Mouse (Mus musculus) midbrain, embryonic 16.5 days (tissue): ENCODE data around the gene Ncf1. TPM values are rescaled to one million over a fixed set of nuclear protein-coding genes. Genes with fewer than 3 reads are reported as not detected.

Source experiments
- ATAC-seq: fragments of 200-750 bp; cut with Nextera tagmentation; 2 replicates; pipeline ENCODE4 v1.8.0; 2017; ENCODE audit warnings: moderate TSS enrichment
- H3K27ac ChIP-seq: fragments of 300-500 bp; sonication (generic); 2 replicates; pipeline ENCODE4 v1.5.1; 2014; ENCODE audit warnings: mild to moderate bottlenecking, low read length, mixed read lengths
- H3K27me3 ChIP-seq: fragments of 300-500 bp; sonication (generic); 2 replicates; pipeline ENCODE4 v1.6.1; 2014; ENCODE audit warnings: low read depth, low read length, mixed read lengths; ENCODE audit not compliant: control insufficient read depth, insufficient read depth
- H3K36me3 ChIP-seq: fragments of 300-500 bp; sonication (generic); 2 replicates; pipeline ENCODE4 v1.6.1; 2014; ENCODE audit warnings: mild to moderate bottlenecking, low read length, moderate library complexity, mixed read lengths; ENCODE audit not compliant: control insufficient read depth, insufficient read depth
- H3K4me1 ChIP-seq: fragments of 300-500 bp; sonication (generic); 2 replicates; pipeline ENCODE4 v1.6.1; 2014; ENCODE audit warnings: mild to moderate bottlenecking, low read length, mixed read lengths; ENCODE audit not compliant: control insufficient read depth, insufficient read depth
- H3K4me2 ChIP-seq: fragments of 300-500 bp; sonication (generic); 2 replicates; pipeline ENCODE4 v1.6.1; 2014; ENCODE audit warnings: mild to moderate bottlenecking, low read length, mixed read lengths
- H3K4me3 ChIP-seq: fragments of 300-500 bp; sonication (generic); 2 replicates; pipeline ENCODE4 v1.5.1; 2014; ENCODE audit warnings: low read depth, mild to moderate bottlenecking, low read length, moderate library complexity, mixed read lengths
- H3K9ac ChIP-seq: fragments of 300-500 bp; sonication (generic); 2 replicates; pipeline ENCODE4 v1.6.1; 2014; ENCODE audit warnings: low read depth, low read length, mixed read lengths
- H3K9me3 ChIP-seq: fragments of 300-500 bp; sonication (generic); replicated peaks from 2 replicates; pipeline ENCODE4 v1.6.1; 2014; ENCODE audit warnings: mild to moderate bottlenecking, low read length, mixed read lengths; ENCODE audit not compliant: control insufficient read depth, poor library complexity, severe bottlenecking
- WGBS: fragments of 180-500 bp; shearing (Covaris S2); extraction: QIAGEN DNeasy Blood & Tissue Kit; methylation state at CpG from one replicate; pipeline ENCODE4 v1.1.7; 2014; 5-methylcytosine and 5-hydroxymethylcytosine counted together
- polyA plus RNA-seq: library from polyadenylated mRNA; unstranded; fragments of >200 nt; fragmentation: Nextera tagmentation; extraction: Ambion mirVana; gene quantifications from 2 replicates; pipeline ENCODE4 v1.2.1, GENCODE M21; 2015

The Ncf1 gene
- polyA plus RNA-seq, 1 experiment from 2014 or later, result 2.5 TPM

- Histone ChIP-seq H3K4me2 (peak overlapping the region; percentile 82), H3K36me3 (no peaks in the 10 kb centered on the region), H3K9ac (peak overlapping the region; percentile 84; the same call in 1 of the 2 replicates), H3K4me1 (peaks cover 14% of the 10 kb centered on the region), H3K4me3 (peak overlapping the region; percentile 76), H3K9me3 (no peaks in the 10 kb centered on the region), H3K27me3 (no peaks in the 10 kb centered on the region), H3K27ac (no peak overlapping the region)
- no peak for ATAC-seq
- WGBS, result 62% methylated on average over 4 of the region's 4 CpGs
Observed at GRCm38 (mm10) chr5:134182735-134183134, 46.7 kb downstream of the Ncf1 start.

GRCm38 (mm10) chr5:134182172-134182571 lies 47.3 kb downstream of the Ncf1 start:
- no peak for ATAC-seq
- Histone ChIP-seq H3K27me3 (no peaks in the 10 kb centered on the region), H3K9me3 (no peaks in the 10 kb centered on the region), H3K27ac (no peak overlapping the region), H3K9ac (no peak overlapping the region), H3K4me3 (no peak overlapping the region), H3K4me1 (peaks cover 14% of the 10 kb centered on the region), H3K36me3 (no peaks in the 10 kb centered on the region), H3K4me2 (no peak overlapping the region)
- 48% methylated on average over 3 of the region's 3 CpGs for WGBS

DNA sequence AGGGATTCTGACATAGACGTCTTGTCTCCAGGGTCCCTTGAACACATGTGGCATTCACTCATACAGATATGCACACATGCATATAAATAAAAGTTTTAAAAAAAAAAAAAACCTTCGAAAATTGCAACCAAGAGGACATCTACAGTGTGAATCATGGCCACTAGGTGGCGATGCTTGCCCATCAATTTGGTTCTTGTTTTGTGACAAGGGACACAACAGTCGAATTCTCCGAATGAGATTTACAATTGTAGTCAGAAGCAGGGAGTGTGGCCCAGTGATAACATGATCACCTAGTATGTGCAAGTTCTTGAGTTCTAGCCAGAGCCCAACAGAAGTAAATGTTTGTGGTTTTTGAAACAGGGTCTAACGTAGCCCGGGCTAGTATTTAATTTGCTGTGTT lies 49.6 kb downstream of the Ncf1 start:
- Histone ChIP-seq H3K9me3 (no peaks in the 10 kb centered on the region), H3K36me3 (no peaks in the 10 kb centered on the region), H3K4me2 (no peak overlapping the region), H3K4me1 (peaks cover 25% of the 10 kb centered on the region), H3K9ac (no peak overlapping the region), H3K27me3 (no peaks in the 10 kb centered on the region), H3K4me3 (no peak overlapping the region), H3K27ac (no peak overlapping the region)
- no peak for ATAC-seq
- 24% methylated on average over 7 of the region's 7 CpGs for whole genome bisulfite sequencing

DNA sequence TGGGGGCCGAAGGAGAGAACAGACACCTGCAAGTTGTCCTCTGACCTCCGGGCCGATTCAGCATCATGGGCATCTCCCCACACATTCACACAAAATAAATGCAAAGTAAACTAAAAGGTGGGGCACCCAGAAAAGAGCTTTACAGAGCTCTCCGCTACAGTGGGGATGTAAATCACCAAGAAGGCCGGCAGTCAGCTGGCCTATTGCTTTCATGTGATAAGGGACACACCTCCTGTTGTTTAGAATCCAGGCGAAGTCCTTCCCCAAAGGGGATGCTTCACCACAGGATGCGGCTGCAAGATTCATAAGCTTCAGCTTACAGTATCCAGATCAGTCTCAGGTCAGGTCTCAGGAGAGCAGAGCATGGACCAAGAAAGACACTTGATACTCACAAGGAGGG lies 50.9 kb downstream of the Ncf1 start:
- Histone ChIP-seq H3K9ac (no peak overlapping the region), H3K4me3 (no peak overlapping the region), H3K36me3 (no peaks in the 10 kb centered on the region), H3K9me3 (no peaks in the 10 kb centered on the region), H3K4me2 (no peak overlapping the region), H3K4me1 (peaks cover 22% of the 10 kb centered on the region), H3K27ac (no peak overlapping the region), H3K27me3 (no peaks in the 10 kb centered on the region)
- WGBS, result 81% methylated on average over 7 of the region's 7 CpGs
- ATAC-seq, result no peak

DNA sequence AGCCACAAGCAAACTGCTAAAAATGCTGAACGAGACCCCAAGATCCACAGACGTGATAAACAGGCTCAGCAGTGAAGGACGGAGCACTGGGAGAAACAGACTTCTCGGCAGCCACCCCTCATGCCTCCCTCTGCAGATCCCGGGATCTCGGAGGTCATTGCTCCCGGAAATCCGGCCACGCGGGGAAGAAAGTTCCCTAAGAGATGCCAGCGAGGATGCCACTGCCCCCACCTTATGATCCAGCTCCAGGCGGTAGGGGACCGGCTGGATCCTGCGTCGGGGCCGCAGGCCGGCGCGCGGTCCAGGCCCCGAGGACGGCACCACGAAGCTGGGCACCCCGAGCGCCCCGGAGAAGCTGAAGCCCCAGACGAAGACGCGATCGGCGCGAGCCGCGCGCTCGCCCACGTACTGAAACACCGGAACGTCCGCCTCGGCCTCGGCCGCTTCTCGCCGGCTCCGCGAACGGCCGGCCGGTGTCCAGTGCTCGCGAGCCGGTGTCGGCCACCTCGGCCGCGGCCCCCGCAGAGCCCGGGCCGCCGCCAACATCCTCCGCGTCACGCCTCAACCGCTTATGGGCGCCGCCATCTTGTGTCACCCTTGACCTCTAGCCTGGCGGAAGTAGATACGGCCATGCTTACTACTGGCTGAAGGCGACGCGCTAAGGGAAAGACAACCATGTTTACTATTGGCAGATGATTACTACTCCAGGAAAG lies 53.1 kb downstream of the Ncf1 start, which contains the start of gene Rcc1l:
Gene Rcc1l (minus strand): TSS at position 606 of the 713 bp plus-strand sequence.
- WGBS, result under 1% methylated on average over 71 of the region's 72 CpGs

DNA sequence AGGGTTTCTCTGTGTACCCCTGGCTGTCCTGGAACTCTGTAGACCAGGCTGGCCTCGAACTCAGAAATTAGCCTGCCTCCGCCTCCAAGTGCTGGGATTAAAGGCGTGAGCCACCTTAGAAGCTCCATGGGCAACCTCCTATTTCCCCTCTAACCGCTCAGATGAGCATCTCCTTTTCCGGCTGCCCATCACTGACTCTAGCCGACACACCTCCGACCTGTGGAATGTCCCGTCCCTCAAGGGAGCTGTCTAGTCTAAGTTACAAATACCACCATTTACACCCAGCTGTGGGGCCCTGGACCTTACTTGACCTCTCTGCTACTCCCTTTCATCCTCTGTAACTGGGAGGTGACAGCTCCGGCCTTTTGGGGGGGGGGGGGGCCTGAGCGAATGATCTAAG lies 53.7 kb downstream of the Ncf1 start:
- Histone ChIP-seq H3K36me3 (no peaks in the 10 kb centered on the region; the same call in 1 of the 2 replicates), H3K9ac (peak overlapping the region; percentile 76), H3K27me3 (no peaks in the 10 kb centered on the region), H3K27ac (peak overlapping the region; percentile 81), H3K4me2 (peak overlapping the region; percentile 96), H3K4me3 (peak overlapping the region; percentile 92), H3K9me3 (no peaks in the 10 kb centered on the region), H3K4me1 (peaks cover 11% of the 10 kb centered on the region)
- ATAC-seq, result no peak
- 12% methylated on average over 10 of the region's 10 CpGs for WGBS

More for the DNA sequence above, 53.1 kb downstream of the Ncf1 start, which contains the start of gene Rcc1l:
- H3K4me1 ChIP-seq, result peaks cover 11% of the 10 kb centered on the region
- H3K9me3 ChIP-seq, result no peaks in the 10 kb centered on the region
- no peaks in the 10 kb centered on the region for H3K27me3 ChIP-seq
- ATAC-seq, result peak; percentile 90
- peak within 1 kb of the TSS; percentile 92 for H3K4me3 ChIP-seq
- H3K27ac ChIP-seq, result peak within 1 kb of the TSS; percentile 81
- peak within 1 kb of the TSS; percentile 76 for H3K9ac ChIP-seq
- no peaks in the 10 kb centered on the region for H3K36me3 ChIP-seq
- peak within 1 kb of the TSS; percentile 96 for H3K4me2 ChIP-seq

GRCm38 (mm10) chr5:134173206-134173605 lies 56.2 kb downstream of the Ncf1 start:
- no peak overlapping the region for H3K27ac ChIP-seq
- H3K27me3 ChIP-seq, result no peaks in the 10 kb centered on the region
- no peaks in the 10 kb centered on the region for H3K9me3 ChIP-seq
- ATAC-seq, result no peak
- no peak overlapping the region for H3K9ac ChIP-seq
- H3K4me1 ChIP-seq, result peaks cover 11% of the 10 kb centered on the region
- no peak overlapping the region for H3K4me3 ChIP-seq
- WGBS, result 39% methylated on average over 4 of the region's 4 CpGs
- peaks cover 2% of the 10 kb centered on the region; the same call in 1 of the 2 replicates for H3K36me3 ChIP-seq
- H3K4me2 ChIP-seq, result no peak overlapping the region

- Histone ChIP-seq H3K27me3 (no peaks in the 10 kb centered on the region), H3K9ac (no peak overlapping the region), H3K36me3 (peaks cover 2% of the 10 kb centered on the region; the same call in 1 of the 2 replicates), H3K27ac (no peak overlapping the region), H3K4me2 (no peak overlapping the region), H3K4me3 (no peak overlapping the region), H3K4me1 (peaks cover under 1% of the 10 kb centered on the region; the same call in 1 of the 2 replicates), H3K9me3 (no peaks in the 10 kb centered on the region)
- 96% methylated on average over 8 of the region's 8 CpGs for WGBS
- no peak for ATAC-seq
Observed at GRCm38 (mm10) chr5:134170167-134170566, 59.3 kb downstream of the Ncf1 start.
